Mouse (Mus musculus): ENCODE measurements around the gene Aaas. TPM values are rescaled to one million over a fixed set of nuclear protein-coding genes. Genes with fewer than 3 reads are reported as not detected.
"Not testable (repeated sequence)": the region's sequence is repeated elsewhere in the genome, so short reads cannot be mapped to it uniquely, and the experiment has no call there.

The Aaas gene
- polyA plus RNA-seq, 1 experiment from 2014 or later = 30.6 TPM

GRCm38 (mm10) chr15:102353986-102354385 is 3.4 kb upstream of the Aaas start:
- H3K27me3 ChIP-seq (ENCODE audit: control insufficient read depth, insufficient read depth, low read length) = peaks cover 32% of the 10 kb centered on the region
- WGBS = 90% methylated on average over 2 of the region's 2 CpGs
- no peak overlapping the region for H3K9ac ChIP-seq (replicated peaks; ENCODE audit: low read length)
- peaks cover 25% of the 10 kb centered on the region for H3K4me1 ChIP-seq (ENCODE audit: control insufficient read depth, insufficient read depth, low read length)
- no peak for DNase-seq
- H3K4me2 ChIP-seq (ENCODE audit: low read length) = no peak overlapping the region
- H3K4me3 ChIP-seq (replicated peaks; ENCODE audit: low read depth, low read length) = no peak overlapping the region
- no peaks in the 10 kb centered on the region for H3K9me3 ChIP-seq (ENCODE audit: control insufficient read depth, low read length)
- no peak for ATAC-seq (ENCODE audit: low FRiP score, low TSS enrichment)
- no peak overlapping the region for H3K27ac ChIP-seq (replicated peaks; ENCODE audit: low read depth, low read length)
- H3K36me3 ChIP-seq (ENCODE audit: control insufficient read depth, insufficient read depth, low read length) = no peaks in the 10 kb centered on the region

DNA sequence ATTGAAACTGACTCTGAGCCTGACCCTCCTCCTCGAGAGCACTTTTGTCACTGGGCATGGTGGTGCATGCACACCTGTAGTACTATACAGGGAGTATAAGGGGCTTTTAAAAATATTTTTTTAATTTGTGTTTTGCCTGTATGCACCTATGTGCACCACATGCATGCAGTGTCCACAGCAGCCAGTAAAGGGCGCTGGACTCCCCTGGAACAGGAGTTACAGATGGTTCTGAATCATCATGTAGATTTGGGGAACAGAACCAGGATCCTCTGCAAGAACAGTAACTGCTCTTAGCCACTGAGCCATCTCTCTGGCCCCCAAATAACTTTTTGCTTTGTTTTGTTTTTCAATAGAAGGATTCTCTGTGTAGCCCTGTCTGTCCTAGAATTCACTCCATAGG is 1.6 kb upstream of the Aaas start:
- Histone ChIP-seq H3K4me2 (ENCODE audit: low read length) (no peak overlapping the region), H3K27me3 (ENCODE audit: control insufficient read depth, insufficient read depth, low read length) (peaks cover 14% of the 10 kb centered on the region), H3K27ac (replicated peaks; ENCODE audit: low read depth, low read length) (no peak overlapping the region), H3K9me3 (ENCODE audit: control insufficient read depth, low read length) (no peaks in the 10 kb centered on the region), H3K4me3 (replicated peaks; ENCODE audit: low read depth, low read length) (no peak overlapping the region), H3K4me1 (ENCODE audit: control insufficient read depth, insufficient read depth, low read length) (peaks cover 16% of the 10 kb centered on the region), H3K36me3 (ENCODE audit: control insufficient read depth, insufficient read depth, low read length) (0 out of 2 replicates have a peak, but pooled peaks cover under 1% of the 10 kb centered on the region), H3K9ac (replicated peaks; ENCODE audit: low read length) (no peak overlapping the region)
- DNase-seq = no peak
- ATAC-seq (ENCODE audit: low FRiP score, low TSS enrichment) = no peak
- WGBS = 64% methylated on average over 2 of the region's 2 CpGs

- Histone ChIP-seq H3K4me2 (ENCODE audit: low read length) (peak overlapping the region; percentile 94), H3K27ac (replicated peaks; ENCODE audit: low read depth, low read length) (no peak overlapping the region), H3K36me3 (ENCODE audit: control insufficient read depth, insufficient read depth, low read length) (0 out of 2 replicates have a peak, but pooled peaks cover 9% of the 10 kb centered on the region), H3K4me3 (replicated peaks; ENCODE audit: low read depth, low read length) (peak overlapping the region; percentile 62), H3K4me1 (ENCODE audit: control insufficient read depth, insufficient read depth, low read length) (peaks cover 13% of the 10 kb centered on the region), H3K9ac (replicated peaks; ENCODE audit: low read length) (peak overlapping the region; percentile 44; the same call in 1 of the 2 replicates), H3K9me3 (ENCODE audit: control insufficient read depth, low read length) (no peaks in the 10 kb centered on the region), H3K27me3 (ENCODE audit: control insufficient read depth, insufficient read depth, low read length) (peaks cover 2% of the 10 kb centered on the region; the same call in 1 of the 2 replicates)
- ATAC-seq (ENCODE audit: low FRiP score, low TSS enrichment) (no peak), DNase-seq (no peak)
- 12% methylated on average over 11 of the region's 11 CpGs for WGBS
Measured at GRCm38 (mm10) chr15:102350942-102351291, 346 bp upstream of the Aaas start.

GRCm38 (mm10) chr15:102346444-102346843 is 4.1 kb downstream of the Aaas start:
- Histone ChIP-seq H3K27ac (replicated peaks; ENCODE audit: low read depth, low read length) (no peak overlapping the region), H3K4me2 (ENCODE audit: low read length) (no peak overlapping the region), H3K4me3 (replicated peaks; ENCODE audit: low read depth, low read length) (no peak overlapping the region), H3K27me3 (ENCODE audit: control insufficient read depth, insufficient read depth, low read length) (no peaks in the 10 kb centered on the region), H3K4me1 (ENCODE audit: control insufficient read depth, insufficient read depth, low read length) (peaks cover 8% of the 10 kb centered on the region), H3K36me3 (ENCODE audit: control insufficient read depth, insufficient read depth, low read length) (0 out of 2 replicates have a peak, but pooled peaks cover 9% of the 10 kb centered on the region), H3K9ac (replicated peaks; ENCODE audit: low read length) (no peak overlapping the region), H3K9me3 (ENCODE audit: control insufficient read depth, low read length) (no peaks in the 10 kb centered on the region)
- no peak for ATAC-seq (ENCODE audit: low FRiP score, low TSS enrichment)
- 91% methylated on average over 4 of the region's 4 CpGs for WGBS
- DNase-seq = no peak

DNA sequence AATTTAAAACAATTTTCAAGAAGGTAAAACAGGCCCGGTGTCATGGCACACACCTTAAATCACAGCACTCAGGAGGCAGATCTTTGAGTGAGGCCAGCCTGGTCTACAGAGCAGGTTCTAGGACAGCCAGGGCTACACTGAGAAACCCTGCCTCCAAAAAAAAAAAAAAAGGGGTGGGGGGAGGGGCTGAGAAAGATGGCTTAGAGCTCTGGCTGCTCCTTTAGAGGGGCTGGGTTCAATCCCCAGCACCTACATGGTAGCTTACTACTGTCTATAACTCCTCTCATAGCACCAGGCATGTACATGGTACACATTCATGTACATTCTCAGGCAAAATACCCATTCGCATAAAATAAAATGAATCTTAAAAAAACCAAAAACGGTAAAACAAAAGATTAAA is 6.1 kb downstream of the Aaas start:
- H3K4me3 ChIP-seq (replicated peaks; ENCODE audit: low read depth, low read length) = no peak overlapping the region
- ATAC-seq (ENCODE audit: low FRiP score, low TSS enrichment) (no peak), DNase-seq (no peak)
- no peaks in the 10 kb centered on the region for H3K4me1 ChIP-seq (ENCODE audit: control insufficient read depth, insufficient read depth, low read length)
- H3K9me3 ChIP-seq (ENCODE audit: control insufficient read depth, low read length) = no peaks in the 10 kb centered on the region
- H3K36me3 ChIP-seq (ENCODE audit: control insufficient read depth, insufficient read depth, low read length) = peaks cover 15% of the 10 kb centered on the region
- H3K27me3 ChIP-seq (ENCODE audit: control insufficient read depth, insufficient read depth, low read length) = no peaks in the 10 kb centered on the region
- H3K4me2 ChIP-seq (ENCODE audit: low read length) = no peak overlapping the region
- no peak overlapping the region for H3K27ac ChIP-seq (replicated peaks; ENCODE audit: low read depth, low read length)
- WGBS = 92% methylated on average over 3 of the region's 3 CpGs
- no peak overlapping the region for H3K9ac ChIP-seq (replicated peaks; ENCODE audit: low read length)

- DNase-seq (peak; percentile 66), ATAC-seq (ENCODE audit: low FRiP score, low TSS enrichment) (no peak)
- Histone ChIP-seq H3K4me1 (ENCODE audit: control insufficient read depth, insufficient read depth, low read length) (no peaks in the 10 kb centered on the region), H3K9me3 (ENCODE audit: control insufficient read depth, low read length) (no peaks in the 10 kb centered on the region), H3K4me3 (replicated peaks; ENCODE audit: low read depth, low read length) (no peak overlapping the region), H3K27me3 (ENCODE audit: control insufficient read depth, insufficient read depth, low read length) (no peaks in the 10 kb centered on the region), H3K27ac (replicated peaks; ENCODE audit: low read depth, low read length) (no peak overlapping the region), H3K36me3 (ENCODE audit: control insufficient read depth, insufficient read depth, low read length) (peaks cover 39% of the 10 kb centered on the region), H3K4me2 (ENCODE audit: low read length) (no peak overlapping the region), H3K9ac (replicated peaks; ENCODE audit: low read length) (no peak overlapping the region)
- 8% methylated on average over 1 of the region's 1 CpGs for WGBS
Measured at GRCm38 (mm10) chr15:102341580-102341979, 9.0 kb downstream of the Aaas start.

- Histone ChIP-seq H3K27me3 (ENCODE audit: control insufficient read depth, insufficient read depth, low read length) (no peaks in the 10 kb centered on the region), H3K27ac (replicated peaks; ENCODE audit: low read depth, low read length) (no peak overlapping the region), H3K4me1 (ENCODE audit: control insufficient read depth, insufficient read depth, low read length) (no peaks in the 10 kb centered on the region), H3K4me2 (ENCODE audit: low read length) (no peak overlapping the region), H3K9me3 (ENCODE audit: control insufficient read depth, low read length) (no peaks in the 10 kb centered on the region), H3K9ac (replicated peaks; ENCODE audit: low read length) (no peak overlapping the region), H3K4me3 (replicated peaks; ENCODE audit: low read depth, low read length) (no peak overlapping the region), H3K36me3 (ENCODE audit: control insufficient read depth, insufficient read depth, low read length) (peaks cover 49% of the 10 kb centered on the region)
- DNase-seq (no peak), ATAC-seq (ENCODE audit: low FRiP score, low TSS enrichment) (no peak)
- 79% methylated on average over 5 of the region's 5 CpGs for WGBS
Measured at GRCm38 (mm10) chr15:102339612-102340011, 11.0 kb downstream of the Aaas start.

DNA sequence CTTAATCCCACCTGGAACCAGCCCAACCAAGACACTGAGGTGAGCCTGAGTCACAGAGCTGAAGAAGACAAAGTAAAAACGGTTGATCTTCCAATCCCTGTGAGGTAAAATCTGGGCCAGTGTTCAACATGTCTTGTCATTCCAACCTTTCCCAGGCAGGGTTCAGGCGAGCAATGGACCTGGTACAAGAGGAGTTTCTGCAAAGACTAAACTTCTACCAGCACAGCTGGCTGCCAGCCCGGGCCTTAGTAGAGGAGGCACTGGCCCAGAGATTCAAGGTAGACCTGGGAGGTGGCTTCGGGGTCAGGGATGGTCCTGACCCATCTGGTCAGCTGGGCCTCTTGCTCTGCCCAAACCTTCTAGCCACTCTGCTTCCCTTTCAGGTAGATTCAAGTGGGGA is 13.6 kb downstream of the Aaas start:
- ATAC-seq (ENCODE audit: low FRiP score, low TSS enrichment) = no peak
- H3K4me1 ChIP-seq (ENCODE audit: control insufficient read depth, insufficient read depth, low read length) = peaks cover 12% of the 10 kb centered on the region
- peaks cover 64% of the 10 kb centered on the region for H3K36me3 ChIP-seq (ENCODE audit: control insufficient read depth, insufficient read depth, low read length)
- no peak overlapping the region for H3K9ac ChIP-seq (replicated peaks; ENCODE audit: low read length)
- 86% methylated on average over 4 of the region's 4 CpGs for WGBS
- H3K9me3 ChIP-seq (ENCODE audit: control insufficient read depth, low read length) = no peaks in the 10 kb centered on the region
- no peak overlapping the region for H3K27ac ChIP-seq (replicated peaks; ENCODE audit: low read depth, low read length)
- DNase-seq = no peak
- H3K27me3 ChIP-seq (ENCODE audit: control insufficient read depth, insufficient read depth, low read length) = no peaks in the 10 kb centered on the region
- H3K4me2 ChIP-seq (ENCODE audit: low read length) = no peak overlapping the region
- no peak overlapping the region for H3K4me3 ChIP-seq (replicated peaks; ENCODE audit: low read depth, low read length)

GRCm38 (mm10) chr15:102335925-102336324 is 14.6 kb downstream of the Aaas start:
- 91% methylated on average over 5 of the region's 5 CpGs for WGBS
- H3K9me3 ChIP-seq (ENCODE audit: control insufficient read depth, low read length); H3K4me2 ChIP-seq (ENCODE audit: low read length); H3K27me3 ChIP-seq (ENCODE audit: control insufficient read depth, insufficient read depth, low read length); H3K4me3 ChIP-seq (replicated peaks; ENCODE audit: low read depth, low read length); H3K9ac ChIP-seq (replicated peaks; ENCODE audit: low read length); ATAC-seq (ENCODE audit: low FRiP score, low TSS enrichment); H3K27ac ChIP-seq (replicated peaks; ENCODE audit: low read depth, low read length): not testable (repeated sequence)
- DNase-seq = peak; percentile 53
- peaks cover 16% of the 10 kb centered on the region for H3K4me1 ChIP-seq (ENCODE audit: control insufficient read depth, insufficient read depth, low read length)
- H3K36me3 ChIP-seq (ENCODE audit: control insufficient read depth, insufficient read depth, low read length) = peaks cover 64% of the 10 kb centered on the region
